Mouse (Mus musculus): ENCODE data around the gene Vmn2r-ps159. TPM values are rescaled to one million over a fixed set of nuclear protein-coding genes. Genes with fewer than 3 reads are reported as not detected.
"Not testable (repeated sequence)": the region's sequence is repeated elsewhere in the genome, so short reads cannot be mapped to it uniquely, and the experiment has no call there.

The Vmn2r-ps159 gene
- polyA plus RNA-seq (2016; fragmentation: Nextera tagmentation; extraction: Ambion mirVana) = not detected in 2 replicates

DNA sequence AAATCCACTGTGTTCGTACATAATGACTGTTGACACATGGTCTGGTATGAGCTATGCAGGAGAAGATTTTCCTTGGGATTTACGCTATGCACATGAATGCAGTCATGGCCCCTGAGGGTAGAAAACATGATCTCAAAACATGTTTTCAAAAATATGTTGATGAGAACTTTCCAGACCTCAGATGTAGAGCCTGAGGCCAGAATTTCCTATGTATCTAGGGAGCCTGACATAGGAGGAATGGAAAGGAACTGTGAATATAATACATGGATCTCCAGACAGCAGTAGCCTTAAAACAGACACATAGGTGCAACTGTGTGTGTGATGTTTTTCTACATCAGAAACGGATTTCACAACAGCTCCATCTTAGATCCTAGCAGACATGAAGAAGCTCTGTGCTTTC lies at the start of gene Vmn2r-ps159:
Gene Vmn2r-ps159 (plus strand): TSS at position 301 of the 400 bp plus-strand sequence.
- WGBS = 73% methylated on average over 3 of the region's 3 CpGs
- DNase-seq (ENCODE audit: low spot score) = not testable (repeated sequence)

DNA sequence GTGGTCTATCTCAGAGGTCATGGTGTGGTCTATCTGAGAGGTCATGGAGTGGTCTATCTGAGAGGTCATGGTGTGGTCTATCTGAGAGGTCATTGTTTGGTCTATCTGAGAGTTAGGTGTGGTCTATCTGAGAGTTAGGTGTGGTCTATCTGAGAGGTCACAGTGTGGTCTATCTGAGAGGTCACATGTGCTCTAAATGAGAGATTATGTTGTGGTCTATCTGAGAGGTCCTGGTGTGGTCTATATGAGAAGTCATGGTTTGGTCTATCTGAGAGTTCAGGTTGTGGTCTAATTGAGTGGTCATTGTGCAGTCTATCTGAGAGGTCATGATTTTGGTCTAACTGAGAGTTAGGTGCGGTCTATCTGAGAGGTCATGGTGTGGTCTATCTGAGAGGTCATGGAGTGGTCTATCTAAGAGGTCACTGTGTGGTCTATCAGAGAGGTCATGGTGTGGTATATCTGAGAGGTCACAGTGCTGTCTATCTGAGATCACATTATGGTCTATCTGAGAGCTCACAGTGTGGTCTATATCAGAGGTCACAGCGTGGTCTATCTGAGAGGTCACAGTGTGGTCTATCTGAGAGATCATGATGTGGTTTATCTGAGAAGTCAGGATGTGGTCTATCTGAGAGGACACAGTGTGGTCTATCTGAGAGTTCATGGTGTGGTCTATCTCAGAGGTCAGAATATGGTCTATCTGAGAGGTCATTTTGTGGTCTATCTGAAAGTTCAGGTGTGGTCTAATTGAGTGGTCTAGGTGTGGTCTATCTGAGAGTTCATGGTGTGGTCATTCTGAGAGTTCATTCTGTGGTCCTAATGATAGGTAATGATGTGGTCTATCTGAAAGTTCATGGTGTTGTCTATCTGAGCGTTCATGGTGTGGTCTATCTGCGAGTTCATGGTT lies 10.9 kb downstream of the Vmn2r-ps159 start:
- not testable (repeated sequence) for H3K27me3 ChIP-seq (ENCODE audit: insufficient read depth, poor library complexity, severe bottlenecking); H3K36me3 ChIP-seq; H3K4me1 ChIP-seq (replicated peaks); H3K27ac ChIP-seq; DNase-seq (ENCODE audit: low spot score); H3K4me3 ChIP-seq
- WGBS = 77% methylated on average over 4 of the region's 4 CpGs
- H3K9me3 ChIP-seq = peaks cover 41% of the 10 kb centered on the region

More for the DNA sequence above, at the start of gene Vmn2r-ps159:
- not testable (repeated sequence) for H3K36me3 ChIP-seq; H3K27me3 ChIP-seq (ENCODE audit: insufficient read depth, poor library complexity, severe bottlenecking); H3K4me3 ChIP-seq; H3K4me1 ChIP-seq (replicated peaks); H3K27ac ChIP-seq
- peaks cover 17% of the 10 kb centered on the region for H3K9me3 ChIP-seq

DNA sequence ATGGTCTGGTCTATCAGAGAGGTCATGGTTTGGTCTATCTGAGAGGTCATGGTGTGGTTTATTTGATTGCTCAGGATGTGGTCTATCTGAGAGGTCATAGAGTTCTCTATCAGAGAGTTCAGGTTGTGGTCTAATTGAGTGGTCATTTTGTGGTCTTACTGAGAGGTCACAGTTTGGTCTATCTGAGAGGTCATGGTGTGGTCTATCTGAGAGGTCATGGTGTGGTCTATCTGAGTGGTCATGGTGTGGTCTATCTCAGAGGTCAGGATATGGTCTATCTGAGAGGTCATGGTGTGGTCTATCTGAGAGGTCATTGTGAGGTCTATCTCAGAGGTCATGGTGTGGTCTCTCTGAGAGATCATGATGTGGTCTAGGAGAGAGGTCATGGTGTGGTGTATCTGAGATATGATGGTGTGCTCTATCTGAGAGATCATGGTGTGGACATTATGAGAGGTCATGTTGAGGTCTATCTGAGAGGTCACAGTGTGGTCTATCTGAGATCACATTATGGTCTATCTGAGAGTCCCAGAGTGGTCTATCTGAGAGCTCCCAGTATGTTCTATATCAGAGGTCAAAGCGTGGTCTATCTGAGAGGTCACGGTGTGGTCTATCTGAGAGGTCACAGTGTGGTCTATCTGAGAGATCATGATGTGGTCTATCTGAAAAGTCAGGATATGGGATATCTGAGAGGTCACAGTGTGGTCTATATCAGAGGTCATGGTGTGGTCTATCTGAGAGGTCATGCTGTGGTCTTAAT lies 11.8 kb downstream of the Vmn2r-ps159 start:
- Histone ChIP-seq H3K9me3 (peaks cover 41% of the 10 kb centered on the region), H3K36me3 (no peaks in the 10 kb centered on the region), H3K4me3 (no peak overlapping the region), H3K27ac (no peak overlapping the region), H3K4me1 (replicated peaks) (no peaks in the 10 kb centered on the region), H3K27me3 (ENCODE audit: insufficient read depth, poor library complexity, severe bottlenecking) (no peaks in the 10 kb centered on the region)
- DNase-seq (ENCODE audit: low spot score) = peak; percentile 45
- WGBS = 80% methylated on average over 2 of the region's 2 CpGs

GRCm38 (mm10) chr4:156343332-156343731 lies 12.4 kb downstream of the Vmn2r-ps159 start:
- no peaks in the 10 kb centered on the region for H3K36me3 ChIP-seq
- no peak for DNase-seq (ENCODE audit: low spot score)
- 80% methylated on average over 1 of the region's 1 CpGs for WGBS
- no peak overlapping the region for H3K27ac ChIP-seq
- no peaks in the 10 kb centered on the region for H3K27me3 ChIP-seq (ENCODE audit: insufficient read depth, poor library complexity, severe bottlenecking)
- no peak overlapping the region for H3K4me3 ChIP-seq
- H3K4me1 ChIP-seq (replicated peaks) = no peaks in the 10 kb centered on the region
- peaks cover 41% of the 10 kb centered on the region for H3K9me3 ChIP-seq

DNA sequence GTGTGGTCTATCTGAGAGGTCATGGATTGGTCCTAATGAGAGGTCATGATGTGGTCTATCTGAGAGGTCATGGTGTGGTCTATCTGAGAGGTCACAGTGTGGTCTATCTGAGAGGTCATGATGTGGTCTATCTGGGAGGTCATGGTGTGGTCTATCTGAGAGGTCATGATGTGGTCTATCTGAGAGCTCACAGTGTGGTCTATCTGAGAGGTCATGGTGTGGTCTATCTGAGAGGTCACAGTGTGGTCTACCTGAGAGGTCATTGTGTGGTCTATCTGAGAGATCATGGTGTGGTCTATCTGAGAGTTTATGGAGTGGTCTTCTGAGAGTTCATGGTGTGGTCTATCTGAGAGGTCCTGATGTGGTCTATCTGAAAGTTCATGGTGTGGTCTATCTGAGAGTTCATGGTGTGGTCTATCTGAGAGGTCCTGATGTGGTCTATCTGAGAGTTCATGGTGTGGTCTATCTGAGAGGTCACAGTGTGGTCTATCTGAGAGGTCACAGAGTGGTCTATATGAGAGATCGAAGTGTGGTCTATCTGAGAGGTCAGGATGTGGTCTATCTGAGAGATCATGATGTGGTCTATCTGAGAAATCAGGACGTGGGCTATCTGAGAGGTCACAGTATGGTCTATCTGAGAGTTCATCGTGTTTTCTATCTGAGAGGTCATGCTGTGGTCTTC lies 26.0 kb downstream of the Vmn2r-ps159 start:
- not testable (repeated sequence) for H3K36me3 ChIP-seq; H3K27ac ChIP-seq; H3K4me3 ChIP-seq; DNase-seq (ENCODE audit: low spot score); H3K4me1 ChIP-seq (replicated peaks); H3K27me3 ChIP-seq (ENCODE audit: insufficient read depth, poor library complexity, severe bottlenecking)
- peaks cover 20% of the 10 kb centered on the region for H3K9me3 ChIP-seq
- WGBS = 72% methylated on average over 3 of the region's 3 CpGs

Other genes starting within 250 kb of the Vmn2r-ps159 start
- 62.3 and 72.7 TPM in 2 replicates for gene 9430015G10Rik, start 221.1 kb upstream of the Vmn2r-ps159 start, polyA plus RNA-seq (2016; fragmentation: Nextera tagmentation; extraction: Ambion mirVana)
- gene Rnf223, start 200.6 kb upstream of the Vmn2r-ps159 start, polyA plus RNA-seq (2016; fragmentation: Nextera tagmentation; extraction: Ambion mirVana) = 0.71 and 0.75 TPM in 2 replicates
- gene Agrn, start 133.6 kb upstream of the Vmn2r-ps159 start, polyA plus RNA-seq (2016; fragmentation: Nextera tagmentation; extraction: Ambion mirVana) = 72.6 and 85.8 TPM in 2 replicates
- 0.50 TPM in 1 of 2 replicates, not detected in the other for gene Isg15, start 130.3 kb upstream of the Vmn2r-ps159 start, polyA plus RNA-seq (2016; fragmentation: Nextera tagmentation; extraction: Ambion mirVana)
- 4.3 and 7.0 TPM in 2 replicates for gene AW011738, start 127.8 kb upstream of the Vmn2r-ps159 start, polyA plus RNA-seq (2016; fragmentation: Nextera tagmentation; extraction: Ambion mirVana)
- 1.2 and 1.8 TPM in 2 replicates for gene Perm1, start 115.2 kb upstream of the Vmn2r-ps159 start, polyA plus RNA-seq (2016; fragmentation: Nextera tagmentation; extraction: Ambion mirVana)
- gene Plekhn1, start 96.2 kb upstream of the Vmn2r-ps159 start, polyA plus RNA-seq (2016; fragmentation: Nextera tagmentation; extraction: Ambion mirVana) = 22.3 and 23.0 TPM in 2 replicates
- 91.4 and 108 TPM in 2 replicates for gene Noc2l, start 95.1 kb upstream of the Vmn2r-ps159 start, polyA plus RNA-seq (2016; fragmentation: Nextera tagmentation; extraction: Ambion mirVana)
- 2.1 and 2.7 TPM in 2 replicates for gene Samd11, start 75.4 kb upstream of the Vmn2r-ps159 start, polyA plus RNA-seq (2016; fragmentation: Nextera tagmentation; extraction: Ambion mirVana)